Mouse (Mus musculus) C2C12 (cell line): ENCODE data around the gene Mustn1.

ENCODE experiments used
- CEBPB ChIP-seq: IDR thresholded peaks from one replicate; pipeline ENCODE4 v1.6.1; 2011; ENCODE audit warnings: low read depth, mild to moderate bottlenecking, control low read depth, moderate library complexity
- CTCF ChIP-seq: IDR thresholded peaks from one replicate; pipeline ENCODE4 v1.5.1; 2011; ENCODE audit not compliant: control insufficient read depth, insufficient read depth, insufficient read length
- MAX ChIP-seq: IDR thresholded peaks from one replicate; pipeline ENCODE4 v1.6.1; 2011; ENCODE audit warnings: mild to moderate bottlenecking, control low read depth
- MYOG ChIP-seq: IDR thresholded peaks from one replicate; pipeline ENCODE4 v1.6.1; 2011; ENCODE audit not compliant: control insufficient read depth, insufficient read length; ENCODE audit errors: extremely low read depth

DNA sequence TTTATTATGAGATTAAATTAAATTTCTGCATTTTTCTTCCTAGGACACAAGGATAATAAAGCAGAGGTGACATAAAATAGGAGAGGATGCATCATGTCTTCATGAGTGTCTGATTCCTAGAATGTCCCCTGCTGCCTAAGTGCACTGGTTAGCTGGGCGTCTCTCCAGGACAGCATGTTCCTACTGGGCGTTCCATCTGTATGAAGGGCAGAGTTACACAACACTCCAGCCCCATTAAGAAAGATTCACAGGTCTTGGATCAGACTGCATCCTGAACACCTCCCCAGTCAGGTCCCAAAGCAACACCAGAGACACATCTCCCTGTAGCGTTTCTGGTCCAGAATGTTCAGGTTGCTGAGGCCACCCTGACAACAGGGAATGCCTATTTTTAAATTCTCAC, 23.7 kb upstream of the Mustn1 start:
- TF ChIP-seq MAX (no peak), CEBPB (no peak), CTCF (no peak), MYOG (no peak)
